Mouse (Mus musculus) heart, adult 2 months (tissue): ENCODE results near the gene Cox8b. TPM values are rescaled to one million over a fixed set of nuclear protein-coding genes. Genes with fewer than 3 reads are reported as not detected.

Experiments used
- DNase-seq, 2 experiments: peaks; one replicate each; pipeline ENCODE4 v3.0.0; 2021
- H3K27ac ChIP-seq: fragments of 200-600 bp; 2 replicates; pipeline ENCODE4 v1.8.1; 2022
- H3K27me3 ChIP-seq: fragments of 200-500 bp; 2 replicates; pipeline ENCODE4 v1.6.1; 2012; ENCODE audit warnings: mild to moderate bottlenecking, low read length, inconsistent platforms, mixed read lengths; ENCODE audit not compliant: control insufficient read depth, insufficient read depth
- H3K36me3 ChIP-seq: fragments of 200-500 bp; 2 replicates; pipeline ENCODE4 v1.6.1; 2012; ENCODE audit warnings: low read length, inconsistent platforms; ENCODE audit not compliant: control insufficient read depth, insufficient read depth
- H3K4me1 ChIP-seq: fragments of 200-500 bp; 2 replicates; pipeline ENCODE4 v1.6.1; 2011; ENCODE audit warnings: low read length; ENCODE audit not compliant: control insufficient read depth, insufficient read depth
- H3K4me3 ChIP-seq: fragments of 200-600 bp; 2 replicates; pipeline ENCODE4 v1.8.1; 2022
- H3K79me2 ChIP-seq: fragments of 200-500 bp; replicated peaks from 2 replicates; pipeline ENCODE4 v1.6.1; 2012; ENCODE audit warnings: mild to moderate bottlenecking, inconsistent platforms, low read length, moderate library complexity, mixed read lengths; ENCODE audit not compliant: control insufficient read depth, insufficient read depth
- H3K9ac ChIP-seq: fragments of 200-500 bp; 2 replicates; pipeline ENCODE4 v1.6.1; 2012; ENCODE audit warnings: low read depth, mild to moderate bottlenecking, control low read depth, inconsistent platforms, low read length, mixed read lengths
- CTCF ChIP-seq: fragments of 200-600 bp; IDR thresholded peaks from 2 replicates; pipeline ENCODE4 v1.8.1; 2022; ENCODE audit warnings: antibody characterized with exemption, mild to moderate bottlenecking, moderate library complexity
- EP300 ChIP-seq: fragments of 200-500 bp; IDR thresholded peaks from 2 replicates; pipeline ENCODE4 v1.6.1; 2011; ENCODE audit warnings: low read depth, low read length, control low read depth; ENCODE audit not compliant: insufficient read depth
- POLR2A ChIP-seq: fragments of 200-500 bp; IDR thresholded peaks from 2 replicates; pipeline ENCODE4 v1.6.1; 2011; ENCODE audit warnings: mild to moderate bottlenecking, low read depth, low read length, control low read depth; ENCODE audit not compliant: insufficient read depth
- WGBS: fragments of 180-500 bp; shearing (Covaris S2); methylation state at CpG from one replicate; pipeline ENCODE4 v1.1.7; 2018; 5-methylcytosine and 5-hydroxymethylcytosine counted together
- intact Hi-C: fragments of 180-260 bp; cut with DNase I; formaldehyde crosslinking; loops from one replicate; pipeline ENCODE4 v1.15.1; 2025
- polyA plus RNA-seq: library from polyadenylated mRNA; depleted of rRNA; stranded (reverse); fragments of >200 nt; gene quantifications from 2 replicates; pipeline ENCODE4 v1.2.3, GENCODE M21; 2012
- total RNA-seq, 2 experiments: library from RNA; stranded (reverse); gene quantifications; 2 replicates each; pipeline ENCODE4 v1.2.3; 2021

Gene Cox8b
- total and polyA plus RNA-seq, 3 experiments: 2,194 to 3,250 (median 2,777) TPM

DNA sequence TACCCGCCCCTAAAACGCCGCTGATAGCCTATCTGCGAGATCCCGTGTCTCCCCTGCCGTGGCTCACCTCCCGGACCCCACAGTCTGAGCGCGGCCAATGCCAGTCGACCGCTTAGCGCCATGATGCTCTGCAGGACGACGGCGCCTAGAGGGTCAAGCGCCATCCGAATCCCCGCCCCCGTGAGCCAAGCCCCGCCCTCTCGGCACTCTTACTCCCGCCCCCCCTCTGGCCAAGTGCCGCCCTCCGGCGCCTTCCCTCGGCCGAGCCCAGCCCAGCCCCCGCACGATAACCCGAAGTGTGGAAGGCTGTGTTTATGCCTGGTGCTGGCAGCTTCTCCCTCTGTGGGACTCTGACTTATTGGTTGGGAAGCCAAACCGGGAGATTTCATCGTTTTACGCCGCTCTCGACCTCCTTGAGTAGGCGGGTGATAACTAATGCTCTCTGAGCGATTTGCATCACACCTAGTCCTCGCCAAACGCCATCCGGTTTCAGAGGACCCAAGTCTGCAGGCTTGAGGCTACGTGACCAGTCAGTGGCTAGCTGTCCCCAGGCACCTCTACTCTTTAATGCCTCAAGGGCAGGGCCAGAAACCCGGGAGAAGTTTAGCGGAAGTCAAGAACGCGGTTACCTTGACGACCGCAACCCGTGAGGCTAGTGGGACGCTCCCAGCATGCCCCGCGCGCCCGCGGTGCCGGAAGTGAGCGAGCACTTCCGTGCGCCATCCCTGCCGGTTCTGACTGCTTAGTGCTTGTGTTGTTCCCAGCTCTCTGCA is 18.4 kb downstream of the Cox8b start, which contains the start of the genes Psmd13 and Sirt3:
TSS of gene Psmd13 (plus strand) at position 273 of the 773 bp plus-strand sequence.
TSS of gene Sirt3 (minus strand) at position 614 of the 773 bp plus-strand sequence.
- no peaks in the 10 kb centered on the region for H3K27me3 ChIP-seq
- DNase-seq: peak; percentile 95
- WGBS: under 1% methylated on average over 59 of the region's 59 CpGs
- no peaks in the 10 kb centered on the region for H3K36me3 ChIP-seq
- peak within 1 kb of the TSS; percentile 72 for H3K4me3 ChIP-seq
- H3K4me1 ChIP-seq: peaks cover 2% of the 10 kb centered on the region
- 0 out of 2 replicates have a peak, but pooled peaks have one; percentile 22 for TF ChIP-seq EP300
- peak; percentile 6; the same call in 1 of the 2 replicates for TF ChIP-seq CTCF
- peak; percentile 64 for TF ChIP-seq POLR2A
- H3K9ac ChIP-seq: peak within 1 kb of the TSS; percentile 83
- intact Hi-C loops: loop anchor here (1.0 to 5.0 kb wide), 2 partner anchors 25 to 35 kb away; partner anchors contain the start of genes Bet1l, Odf3 and Scgb1c1
- H3K27ac ChIP-seq: peak within 1 kb of the TSS; percentile 91
- no peaks in the 10 kb centered on the region; the same call in 1 of the 2 replicates for H3K79me2 ChIP-seq

DNA sequence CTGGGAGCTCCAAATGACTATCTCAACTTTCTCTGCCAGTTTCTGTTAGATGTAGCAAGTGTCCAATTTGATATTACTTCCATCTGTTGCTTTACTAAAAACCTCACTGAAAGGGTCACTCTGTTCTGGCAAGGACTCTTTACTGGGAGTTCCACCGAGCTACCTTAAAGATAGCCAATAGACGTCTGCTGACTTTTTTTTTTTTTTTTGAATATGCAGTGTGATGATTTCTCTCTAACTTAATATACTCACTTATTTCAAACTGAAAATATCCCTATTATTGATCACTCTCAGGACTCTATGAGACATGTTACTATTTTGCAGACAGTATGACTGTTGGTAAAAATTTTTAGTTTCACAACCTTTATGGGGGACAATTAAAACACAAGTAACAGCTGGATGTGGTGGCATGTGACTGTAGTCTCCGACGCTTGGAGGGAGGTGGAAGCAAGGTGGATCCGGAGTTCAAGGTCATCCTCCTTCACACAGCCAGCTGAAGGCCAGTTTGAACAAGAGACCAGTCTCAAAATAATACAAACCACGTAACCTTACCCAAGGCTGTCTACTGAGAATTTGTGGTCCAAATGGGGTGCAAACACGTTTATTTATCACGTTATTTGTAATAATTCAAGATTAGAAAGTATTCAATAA is 19.3 kb downstream of the Cox8b start:
- Histone ChIP-seq H3K4me3 (peak overlapping the region; percentile 72), H3K79me2 (no peaks in the 10 kb centered on the region; the same call in 1 of the 2 replicates), H3K27me3 (no peaks in the 10 kb centered on the region), H3K9ac (0 out of 2 replicates have a peak overlapping the region, but pooled peaks have one; percentile 3), H3K27ac (peak overlapping the region; percentile 91), H3K4me1 (peaks cover 2% of the 10 kb centered on the region), H3K36me3 (no peaks in the 10 kb centered on the region)
- TF ChIP-seq EP300: no peak
- TF ChIP-seq POLR2A: no peak
- TF ChIP-seq CTCF: no peak
- intact Hi-C loops: loop anchor here (5.0 kb wide), 1 partner anchor 34 kb away; the partner anchor contains the start of genes Odf3 and Scgb1c1
- 3% methylated on average over 8 of the region's 8 CpGs for WGBS
- DNase-seq: no peak

DNA sequence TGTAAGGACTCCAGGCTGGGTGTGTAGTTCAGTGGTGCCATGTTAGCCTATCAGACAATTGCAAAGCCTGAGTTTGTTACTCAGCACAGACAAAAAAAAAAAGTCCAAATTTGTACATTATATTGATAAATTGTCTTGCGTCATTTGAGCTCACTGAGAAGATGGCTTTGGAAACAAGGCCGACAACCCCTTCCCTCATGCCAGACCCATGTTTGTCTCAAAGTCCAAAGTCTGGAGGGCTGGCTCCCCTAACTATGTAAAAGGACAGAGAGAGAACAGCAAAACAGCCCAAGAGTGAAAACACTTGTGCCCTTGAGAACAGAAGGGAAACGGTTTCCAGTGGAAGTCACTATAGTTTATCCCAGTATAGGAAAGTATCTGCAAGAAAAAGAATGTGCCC is 19.8 kb downstream of the Cox8b start:
- H3K36me3 ChIP-seq: no peaks in the 10 kb centered on the region
- DNase-seq: no peak
- H3K27me3 ChIP-seq: no peaks in the 10 kb centered on the region
- 65% methylated on average over 3 of the region's 3 CpGs for WGBS
- TF ChIP-seq POLR2A: no peak
- TF ChIP-seq EP300: no peak
- no peak for TF ChIP-seq CTCF
- intact Hi-C loops: loop anchor here (5.0 kb wide), 1 partner anchor 33 kb away; the partner anchor contains the start of genes Odf3 and Scgb1c1
- H3K9ac ChIP-seq: no peak overlapping the region
- peaks cover 2% of the 10 kb centered on the region for H3K4me1 ChIP-seq
- no peaks in the 10 kb centered on the region; the same call in 1 of the 2 replicates for H3K79me2 ChIP-seq
- no peak overlapping the region; the same call in 1 of the 2 replicates for H3K27ac ChIP-seq
- H3K4me3 ChIP-seq: no peak overlapping the region; the same call in 1 of the 2 replicates

DNA sequence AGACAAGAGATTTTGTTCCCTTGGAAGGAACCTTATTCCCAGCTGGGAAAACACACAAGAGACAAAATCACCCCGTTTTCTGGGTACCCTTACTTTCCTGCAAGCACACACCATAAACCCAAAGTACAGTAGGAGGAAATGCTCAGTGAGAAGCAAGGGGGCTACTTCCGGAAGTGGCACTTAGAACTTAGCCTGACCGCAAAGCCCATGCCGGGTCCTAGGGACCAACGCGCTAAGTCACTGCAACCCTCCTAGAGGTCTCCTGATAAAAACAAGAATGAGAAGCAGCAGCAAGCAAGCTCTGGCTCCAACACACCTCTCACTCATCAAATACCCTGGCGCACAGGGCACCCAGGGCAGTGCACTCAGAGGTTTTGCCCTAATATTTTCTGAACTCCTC is 20.9 kb downstream of the Cox8b start:
- Histone ChIP-seq H3K79me2 (no peaks in the 10 kb centered on the region; the same call in 1 of the 2 replicates), H3K9ac (no peak overlapping the region), H3K27me3 (no peaks in the 10 kb centered on the region), H3K4me1 (peaks cover 2% of the 10 kb centered on the region), H3K4me3 (no peak overlapping the region), H3K36me3 (no peaks in the 10 kb centered on the region), H3K27ac (no peak overlapping the region)
- DNase-seq: no peak
- intact Hi-C loops: no loop called here
- 67% methylated on average over 7 of the region's 7 CpGs for WGBS
- no peak for TF ChIP-seq POLR2A
- no peak for TF ChIP-seq CTCF
- no peak for TF ChIP-seq EP300

DNA sequence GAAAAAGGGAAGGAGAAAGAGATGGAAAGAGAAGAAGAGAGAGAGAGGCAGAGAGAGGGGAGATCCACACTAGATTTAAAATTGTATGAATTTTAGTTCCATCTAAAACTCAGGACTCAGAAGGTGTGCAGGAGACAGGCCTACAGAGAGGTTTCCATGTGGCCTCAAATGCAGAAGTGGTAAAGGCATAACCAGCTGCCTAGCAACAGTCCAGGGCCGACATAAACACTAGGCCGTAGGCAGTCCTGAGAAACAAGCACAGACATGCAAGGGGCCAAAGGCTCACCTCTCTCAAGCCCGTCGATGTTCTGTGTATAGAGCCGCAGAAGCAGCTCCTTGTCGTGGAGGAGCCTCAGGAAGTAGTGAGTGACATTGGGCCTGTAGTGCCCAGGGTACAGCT is 22.9 kb downstream of the Cox8b start:
- TF ChIP-seq POLR2A (no peak), CTCF (no peak), EP300 (no peak)
- Histone ChIP-seq H3K4me3 (no peak overlapping the region), H3K36me3 (no peaks in the 10 kb centered on the region), H3K4me1 (peaks cover 2% of the 10 kb centered on the region; the same call in 1 of the 2 replicates), H3K27ac (no peak overlapping the region), H3K9ac (no peak overlapping the region), H3K27me3 (no peaks in the 10 kb centered on the region), H3K79me2 (no peaks in the 10 kb centered on the region)
- WGBS: 78% methylated on average over 6 of the region's 6 CpGs
- DNase-seq: peak in 1 of 2 experiments; percentile 15
- intact Hi-C loops: no loop called here
